Mouse (Mus musculus): ENCODE data around the gene Tmem202.

DNA sequence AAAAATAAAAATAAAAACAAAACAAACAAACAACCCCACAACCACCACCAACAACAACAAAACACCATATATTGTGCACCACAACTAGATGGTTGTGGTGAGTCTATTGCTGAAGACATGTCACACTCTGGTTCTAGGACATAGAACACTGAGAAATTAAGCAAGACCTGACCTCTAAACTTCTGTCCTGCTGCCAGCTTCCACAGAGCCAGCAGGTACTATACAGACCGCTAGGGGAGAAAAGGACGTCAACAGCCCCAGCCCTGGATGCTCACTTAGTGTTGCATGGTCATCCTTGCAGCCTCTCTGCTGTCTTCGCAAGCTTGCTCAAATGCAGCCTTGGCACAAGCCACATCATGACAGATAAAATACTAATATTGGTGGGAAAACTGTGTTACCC is 12.1 kb downstream of the Tmem202 start:
- no peak for TF ChIP-seq POLR2A (IDR thresholded peaks at IDR 0.05; ENCODE audit: borderline replicate concordance, extremely low read depth, low read depth, low read length)
- TF ChIP-seq CTCF (IDR thresholded peaks at IDR 0.05; ENCODE audit: insufficient read depth, low read length), result no peak

Measured in lung, adult 2 months (tissue).